Mouse (Mus musculus) ovary, postnatal 10 days (tissue): ENCODE measurements around the gene U2af1.

ENCODE experiments used
- DNase-seq: peaks from one replicate; pipeline ENCODE4 v3.0.0; 2022; ENCODE audit warnings: low spot score

U2af1 gene

DNA sequence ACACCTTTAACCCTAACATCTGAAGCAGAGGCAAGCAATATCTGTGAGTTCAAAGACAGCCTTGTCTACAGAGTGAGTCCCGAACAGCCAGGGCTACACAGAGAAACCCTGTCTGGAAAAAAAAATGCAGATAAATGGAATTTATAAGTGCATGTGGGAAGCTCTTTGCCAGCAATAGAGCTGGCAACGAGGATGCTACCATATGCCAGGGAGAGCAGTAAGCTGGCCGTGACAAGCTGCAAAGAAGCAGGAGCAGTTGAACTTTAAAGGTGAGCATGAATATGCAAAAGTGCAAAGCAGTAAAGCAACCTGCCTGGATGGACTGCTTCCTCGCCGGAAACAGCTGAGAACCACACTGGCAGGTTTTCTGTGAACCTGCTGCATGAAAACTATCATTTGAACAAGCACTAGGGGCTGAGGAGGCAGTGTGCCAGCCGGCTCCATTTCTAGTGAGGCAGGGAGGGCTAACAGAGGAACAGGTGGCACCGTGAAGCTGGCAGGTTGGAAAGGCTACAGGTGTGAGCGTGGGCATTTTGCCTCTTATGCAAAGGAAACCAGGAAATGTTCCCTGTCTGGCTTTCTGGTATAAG, 2.1 kb upstream of the U2af1 start:
- no peak for DNase-seq

DNA sequence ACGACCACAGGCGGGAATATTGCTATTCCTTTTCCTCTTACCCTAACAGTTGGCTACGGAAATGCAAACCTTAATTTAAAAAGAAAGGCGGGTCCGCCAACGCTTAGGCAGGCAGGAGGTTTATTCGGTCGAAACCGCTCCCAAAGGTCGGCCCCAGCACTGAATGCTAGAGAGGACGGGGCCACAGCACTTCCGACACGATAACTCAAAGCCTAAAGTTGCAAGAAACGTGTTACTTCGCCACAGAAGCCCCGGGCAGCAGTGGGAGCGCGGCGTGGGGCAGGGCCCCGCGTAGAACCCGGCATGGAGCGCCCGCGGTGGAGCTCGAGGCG, 590 bp downstream of the U2af1 start:
- no peak for DNase-seq

DNA sequence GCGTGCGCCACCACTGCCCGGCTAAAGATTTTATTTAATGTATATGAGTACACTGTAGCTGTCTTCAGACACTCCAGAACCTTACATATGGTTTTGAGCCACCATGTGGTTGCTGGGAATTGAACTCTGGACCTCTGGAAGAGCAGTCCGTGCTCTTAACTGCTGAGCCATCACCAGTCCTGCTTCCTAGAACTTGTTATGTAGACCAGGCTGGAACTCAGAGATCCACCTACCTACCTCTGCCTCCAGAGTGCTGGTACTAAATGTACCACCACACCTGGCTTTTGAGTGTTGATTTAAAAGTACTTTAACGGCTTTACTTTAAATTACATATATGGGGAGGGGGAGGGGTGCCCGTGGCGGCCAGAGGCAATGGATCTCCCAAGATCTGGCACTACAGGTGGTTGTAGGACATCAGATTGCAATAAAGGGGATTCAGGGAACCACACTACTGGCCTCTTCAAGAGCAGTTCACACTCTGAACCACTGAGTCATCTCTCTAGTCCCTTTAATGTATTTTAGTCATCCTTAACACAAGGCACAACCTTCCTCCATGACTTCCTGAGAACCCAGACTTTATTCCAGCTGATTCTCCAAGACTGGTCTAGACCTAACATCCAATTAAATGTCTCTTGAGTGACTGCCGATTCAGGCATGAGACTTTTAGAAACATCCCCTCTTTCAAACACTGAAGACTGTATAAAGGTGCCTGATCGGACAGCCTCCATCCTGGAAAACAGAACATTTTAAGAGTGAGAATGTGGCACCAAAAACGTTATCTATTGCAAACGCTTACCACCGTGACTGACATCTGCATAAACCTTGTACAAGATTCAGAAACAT, 1.3 kb downstream of the U2af1 start:
- DNase-seq, result no peak

GRCm38 (mm10) chr17:31656682-31657081, 2.0 kb downstream of the U2af1 start:
- no peak for DNase-seq

DNA sequence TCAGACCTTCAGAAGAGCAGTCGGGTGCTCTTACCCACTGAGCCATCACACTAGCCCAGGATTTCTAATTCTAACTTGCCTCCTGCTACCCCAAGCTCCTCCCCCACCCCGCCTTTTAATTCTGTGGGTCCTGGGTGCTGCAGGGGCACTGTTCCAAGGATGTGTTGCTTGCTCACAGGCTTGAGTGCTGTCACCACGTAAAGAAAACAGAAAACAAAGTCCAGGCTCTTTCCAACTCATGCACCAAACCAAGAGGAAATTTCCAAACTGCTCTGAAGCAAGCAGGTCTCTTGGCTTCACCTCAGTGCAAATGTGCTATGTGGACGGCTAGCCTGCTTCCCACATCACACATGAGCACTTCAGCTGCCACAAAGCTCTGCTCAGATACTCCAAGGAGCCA, 3.3 kb downstream of the U2af1 start:
- DNase-seq, result no peak

GRCm38 (mm10) chr17:31653277-31653676, 5.4 kb downstream of the U2af1 start:
- DNase-seq, result no peak

DNA sequence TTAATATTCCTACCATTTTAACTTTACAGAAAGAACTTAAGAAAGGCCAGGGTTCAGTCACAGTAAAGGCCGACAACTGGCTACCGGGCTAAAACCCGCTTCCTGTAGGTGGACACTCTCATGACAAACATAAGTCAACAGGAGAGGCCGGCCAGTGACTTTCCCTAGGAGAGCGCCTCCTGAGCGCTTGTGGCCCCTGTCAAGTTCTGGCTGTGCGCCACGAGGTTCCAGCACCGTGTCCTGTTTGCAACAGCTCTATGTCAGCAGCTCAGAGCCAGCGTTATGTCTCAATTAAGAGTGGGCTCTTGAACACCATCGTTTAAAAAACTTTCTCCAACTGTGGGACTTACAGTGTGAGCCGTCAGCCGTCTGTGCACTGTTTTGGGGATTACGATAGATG, 6.5 kb downstream of the U2af1 start:
- DNase-seq, result no peak

GRCm38 (mm10) chr17:31646199-31647002, 12.3 kb downstream of the U2af1 start:
- DNase-seq, result no peak

DNA sequence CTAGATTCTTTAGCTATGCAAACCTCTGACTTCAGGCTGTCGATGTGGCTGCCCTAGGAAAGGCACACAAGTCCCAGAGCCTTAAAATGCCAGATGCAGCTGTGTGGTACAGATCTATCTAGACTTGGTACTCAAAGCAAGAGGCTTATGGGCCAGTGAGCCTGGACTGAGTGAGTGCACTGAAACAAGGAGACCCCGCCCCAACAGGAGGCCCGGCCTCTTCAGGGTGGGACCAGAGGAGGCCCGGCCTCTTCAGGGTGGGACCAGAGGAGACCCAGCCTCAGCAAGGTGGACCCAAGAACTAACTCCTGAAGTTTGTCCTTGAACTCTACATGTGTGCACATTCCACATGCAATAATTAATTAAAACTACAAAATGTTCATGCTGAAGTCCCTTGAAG, 15.8 kb downstream of the U2af1 start:
- DNase-seq, result no peak

- DNase-seq, result no peak
These were observed 16.4 kb downstream of the U2af1 start for GRCm38 (mm10) chr17:31642331-31642730.

DNA sequence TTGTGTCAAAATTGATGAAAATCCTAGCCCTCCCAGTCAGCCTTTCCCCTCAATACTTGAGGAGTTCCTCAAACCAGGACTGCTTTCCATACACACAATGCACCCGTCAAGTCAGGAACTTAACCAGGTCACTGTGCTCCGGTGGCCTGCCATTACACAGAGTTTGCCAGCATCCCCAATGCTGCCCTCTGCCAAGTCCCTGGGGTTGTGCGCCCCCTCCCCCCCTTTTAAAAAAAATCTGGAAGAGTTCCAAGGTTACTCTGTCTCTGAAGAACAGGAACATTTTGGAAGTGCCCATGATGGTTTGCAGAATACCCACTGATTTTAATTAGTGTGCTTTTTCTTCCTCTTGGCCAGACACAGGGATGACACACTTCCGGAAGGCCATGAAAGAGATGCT, 19.0 kb downstream of the U2af1 start:
- no peak for DNase-seq

- no peak for DNase-seq
These were observed 20.7 kb downstream of the U2af1 start for GRCm38 (mm10) chr17:31637866-31638570.

DNA sequence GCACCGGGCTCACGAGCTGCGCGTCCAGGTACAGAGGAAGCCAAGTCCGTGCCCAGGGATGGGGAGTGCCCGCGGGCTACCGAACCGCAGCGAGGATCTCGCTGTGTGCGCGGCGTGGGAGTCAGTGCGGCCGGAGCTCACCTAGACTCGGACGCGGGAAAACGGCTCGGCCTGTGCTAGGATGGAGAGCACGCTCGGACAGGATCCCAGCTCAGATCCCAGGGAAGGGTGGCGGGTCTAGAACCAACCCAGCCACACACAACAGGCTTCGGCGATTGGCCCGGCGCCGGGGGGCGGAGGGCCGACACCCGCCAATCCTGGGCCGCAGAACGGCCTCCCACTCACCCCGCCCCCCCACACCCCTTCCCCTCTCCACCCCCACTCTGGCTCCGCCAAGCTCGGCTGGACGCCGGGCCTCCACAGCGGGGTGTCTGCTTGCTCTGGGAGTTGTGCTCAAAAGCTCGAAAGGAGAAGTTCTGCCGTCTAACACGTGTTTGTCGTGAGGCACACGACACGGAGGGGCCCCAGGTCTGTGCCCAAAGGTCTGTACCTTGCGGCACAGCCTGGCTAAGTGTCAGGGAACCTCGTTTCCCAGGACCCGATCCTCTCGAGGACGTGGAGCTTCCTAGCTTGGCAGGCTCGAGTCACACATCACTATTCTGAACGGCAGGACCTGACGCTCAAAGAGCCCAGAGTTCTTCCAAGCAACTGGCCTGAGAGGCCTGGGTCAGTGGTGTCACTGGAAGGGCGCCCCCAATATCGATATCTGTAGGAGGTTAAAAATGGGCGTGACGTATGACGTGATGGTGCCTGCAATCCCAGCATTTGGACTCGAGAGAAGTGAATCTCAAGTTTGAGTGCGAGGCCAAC, 21.5 kb downstream of the U2af1 start, which contains the start of gene Cbs:
Gene Cbs, minus strand, starts transcription at position 297 of the 870 bp plus-strand sequence.
- peak; percentile 60 for DNase-seq

DNA sequence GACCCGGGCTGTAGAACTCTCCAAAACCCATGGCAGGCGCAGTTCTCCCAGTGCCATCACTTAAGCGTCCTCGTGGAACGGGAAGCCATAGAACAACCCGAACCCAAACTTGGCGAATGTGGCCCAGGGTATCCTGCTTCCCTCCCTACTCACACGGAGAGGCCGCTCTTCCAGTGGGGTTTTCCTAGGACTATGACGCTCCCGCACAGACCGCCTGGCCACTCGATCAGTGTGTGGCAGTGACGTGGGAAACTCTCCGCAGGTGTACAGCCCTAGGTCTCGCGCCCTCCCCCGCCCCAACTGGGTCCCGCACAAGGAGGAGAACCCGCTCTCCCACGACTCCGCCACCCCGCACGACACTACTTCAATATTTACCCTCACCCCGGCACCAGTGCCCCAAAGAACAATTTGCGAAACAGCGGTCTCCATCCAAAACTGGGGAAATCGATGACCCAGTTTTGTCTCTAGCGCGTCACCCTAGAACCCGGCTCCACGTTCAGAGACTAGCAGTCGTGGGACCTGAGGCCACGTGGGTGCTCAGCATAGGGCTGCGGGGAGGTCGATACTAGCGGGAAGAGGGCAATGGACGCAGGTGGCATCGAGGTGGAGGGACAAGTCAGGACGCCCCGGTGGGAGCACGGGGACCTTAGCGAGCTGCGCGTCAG, 22.3 kb downstream of the U2af1 start:
- DNase-seq, result no peak

- DNase-seq, result no peak
These were observed 22.9 kb downstream of the U2af1 start for GRCm38 (mm10) chr17:31635781-31636180.

- DNase-seq, result no peak
These were observed 23.8 kb downstream of the U2af1 start for GRCm38 (mm10) chr17:31634896-31635295.

DNA sequence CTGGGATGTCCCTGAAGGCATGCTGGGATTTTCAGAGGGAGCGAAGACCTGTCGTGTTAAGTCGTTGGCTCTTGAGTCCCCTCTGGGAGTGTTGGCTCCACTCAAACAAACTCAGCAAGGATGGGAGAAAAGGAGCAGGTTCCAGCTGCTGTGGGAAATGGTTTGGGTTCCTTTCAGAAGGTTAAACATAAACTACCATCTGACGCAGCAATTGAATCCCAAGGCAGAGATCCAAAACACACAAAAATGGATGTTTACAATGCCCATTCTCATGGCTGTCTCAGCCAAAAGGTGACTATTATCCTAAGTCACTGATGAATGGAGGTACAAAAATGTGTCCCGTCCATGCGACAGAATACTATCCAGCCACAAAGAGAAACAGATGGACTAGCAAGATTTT, 25.7 kb downstream of the U2af1 start:
- no peak for DNase-seq

DNA sequence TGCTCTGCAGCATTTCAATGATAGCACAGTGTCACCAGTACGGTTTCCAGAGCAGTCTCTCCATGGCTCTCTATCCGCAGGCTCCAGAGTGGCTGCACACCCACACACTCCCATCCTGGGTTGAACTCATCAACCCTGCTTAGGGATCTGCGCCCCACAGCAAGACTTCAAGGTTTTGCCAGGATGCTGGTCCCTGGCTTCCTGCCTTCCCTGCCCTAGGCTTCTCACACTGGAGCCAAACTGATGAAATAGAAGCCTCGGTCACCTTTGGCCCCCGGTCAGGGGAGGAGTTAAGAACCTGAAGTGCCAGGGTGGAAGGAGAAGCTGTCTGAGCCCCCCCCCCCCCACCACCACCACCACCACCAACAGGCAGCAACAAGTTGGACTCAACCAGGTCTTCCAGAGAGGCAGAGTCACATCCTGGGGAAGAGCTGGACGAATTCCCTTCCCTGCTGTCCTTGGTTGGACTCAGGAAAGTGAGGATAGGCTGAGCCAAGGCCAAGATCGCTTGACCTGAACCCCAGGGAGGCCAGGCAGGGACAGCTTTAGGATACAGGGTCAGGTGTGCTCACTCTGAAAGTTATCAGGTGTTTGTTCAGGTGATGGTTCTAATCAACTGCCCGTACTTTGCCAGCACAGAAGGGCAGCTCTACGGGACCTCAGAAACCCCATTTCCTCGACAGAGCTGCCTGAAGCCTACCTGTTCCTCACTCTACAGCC, 27.5 kb downstream of the U2af1 start:
- DNase-seq, result no peak

DNA sequence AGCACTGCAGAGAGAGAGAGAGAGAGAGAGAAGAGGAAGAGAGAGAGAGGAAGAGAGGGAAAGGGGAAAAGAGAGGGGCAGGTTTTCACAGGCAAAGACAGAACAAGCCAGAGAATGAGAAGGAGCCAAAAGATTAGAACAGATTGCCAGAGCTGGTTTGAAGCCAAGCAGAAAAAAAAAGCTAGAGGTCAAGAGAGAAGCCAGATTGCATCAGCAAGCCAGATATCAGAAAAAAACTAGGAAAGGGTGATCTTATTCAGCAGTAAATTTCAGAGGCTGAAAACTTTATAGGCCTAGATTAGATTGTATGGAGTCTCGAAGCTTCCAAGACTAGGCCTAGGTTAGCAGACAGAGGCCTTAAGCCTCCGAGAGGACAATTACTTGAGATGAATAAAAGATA, 30.7 kb downstream of the U2af1 start:
- no peak for DNase-seq

- DNase-seq, result no peak
These were observed 35.6 kb downstream of the U2af1 start for GRCm38 (mm10) chr17:31623101-31623500.
